Mouse (Mus musculus) E14TG2a.4 (cell line): ENCODE data around the gene Ttc6.

Experiments
- CTCF ChIP-seq: conservative IDR thresholded peaks from 2 replicates; pipeline ENCODE4 v1.5.1; 2014; ENCODE audit warnings: low read length
- NANOG ChIP-seq: IDR thresholded peaks from 2 replicates; pipeline ENCODE4 v1.6.1; 2014; ENCODE audit warnings: borderline replicate concordance, low read length, mixed read lengths
- POU5F1 ChIP-seq: IDR thresholded peaks from 2 replicates; pipeline ENCODE4 v1.6.1; 2014; ENCODE audit warnings: low read length, borderline replicate concordance

DNA sequence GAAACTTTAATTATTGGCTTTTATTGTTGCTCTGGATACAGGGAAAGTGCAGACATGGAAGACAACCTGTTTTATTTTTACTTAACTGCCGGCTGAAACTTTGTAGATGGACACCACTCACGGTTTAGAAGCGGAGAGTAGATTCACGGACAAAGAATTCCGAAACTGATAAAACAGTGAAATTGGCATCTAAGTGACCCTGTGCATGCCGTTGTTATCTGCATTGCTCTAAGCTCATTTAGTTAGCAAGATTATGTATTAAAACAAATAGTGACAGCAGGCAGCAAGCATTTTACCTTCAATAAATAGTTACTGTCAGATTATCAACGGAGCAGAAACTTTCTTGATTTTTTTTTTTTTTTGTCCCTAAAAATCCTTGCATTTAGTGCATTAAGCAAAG lies 59.4 kb downstream of the Ttc6 start:
- TF ChIP-seq CTCF = no peak
- TF ChIP-seq NANOG = no peak
- no peak for TF ChIP-seq POU5F1
